Mouse (Mus musculus): ENCODE data around the gene Ints6. TPM values are rescaled to one million over a fixed set of nuclear protein-coding genes. Genes with fewer than 3 reads are reported as not detected.
"Not testable (repeated sequence)": the region's sequence is repeated elsewhere in the genome, so short reads cannot be mapped to it uniquely, and the experiment has no call there.

The Ints6 gene
- polyA plus RNA-seq, 1 experiment from 2014 or later = 22.5 TPM

DNA sequence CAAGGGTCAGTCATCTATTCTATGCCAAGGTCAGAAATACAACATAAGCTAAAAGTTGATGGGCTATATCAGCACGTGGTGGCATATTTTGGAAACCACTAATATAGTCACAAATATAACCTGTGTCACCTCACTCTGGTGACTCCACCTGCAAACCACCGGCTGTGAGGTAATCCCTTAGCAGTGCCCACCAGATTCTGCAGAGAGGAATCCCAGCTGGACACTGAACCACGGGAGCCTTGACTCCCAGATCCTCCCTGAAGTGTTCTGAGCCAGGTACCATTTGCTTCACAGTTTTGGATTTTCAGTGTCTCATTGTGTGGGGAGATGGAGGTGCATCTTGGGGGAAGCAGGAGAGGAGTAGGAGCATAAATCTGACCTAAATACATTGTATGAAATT lies 110.6 kb downstream of the Ints6 start:
- Histone ChIP-seq H3K4me3 (ENCODE audit: low read depth, low read length) (no peak overlapping the region), H3K9me3 (ENCODE audit: control insufficient read depth, low read length) (no peaks in the 10 kb centered on the region), H3K36me3 (ENCODE audit: control insufficient read depth, insufficient read depth, low read length) (no peaks in the 10 kb centered on the region), H3K9ac (replicated peaks; ENCODE audit: low read depth, low read length) (no peak overlapping the region), H3K4me1 (ENCODE audit: control insufficient read depth, insufficient read depth, low read length) (no peaks in the 10 kb centered on the region), H3K4me2 (ENCODE audit: low read depth, low read length) (no peak overlapping the region), H3K27me3 (ENCODE audit: control insufficient read depth, insufficient read depth, low read length) (no peaks in the 10 kb centered on the region), H3K27ac (ENCODE audit: low read depth, low read length) (no peak overlapping the region)
- ATAC-seq (ENCODE audit: low read depth) = no peak
- 75% methylated on average over 3 of the region's 3 CpGs for WGBS

DNA sequence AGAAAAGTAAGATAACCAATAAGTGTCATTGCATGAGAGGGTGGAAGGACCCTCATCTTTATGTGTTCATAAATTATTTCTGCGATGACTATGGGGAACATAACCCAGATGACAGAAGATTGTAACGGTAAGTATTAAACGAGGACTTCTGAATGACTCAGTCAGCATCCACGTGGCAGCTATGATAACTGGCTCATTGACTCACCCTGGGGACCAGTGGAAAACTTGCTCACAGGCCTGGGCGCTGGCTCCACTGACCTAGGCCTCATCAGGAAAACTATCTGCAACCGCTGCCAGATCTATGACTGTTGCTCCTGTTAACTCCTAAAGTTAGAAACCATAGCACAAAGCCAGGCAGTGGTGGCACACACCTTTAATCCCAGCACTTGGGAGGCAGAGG lies 112.6 kb downstream of the Ints6 start:
- no peaks in the 10 kb centered on the region for H3K27me3 ChIP-seq (ENCODE audit: control insufficient read depth, insufficient read depth, low read length)
- H3K4me3 ChIP-seq (ENCODE audit: low read depth, low read length) = no peak overlapping the region
- H3K4me2 ChIP-seq (ENCODE audit: low read depth, low read length) = no peak overlapping the region
- no peak overlapping the region for H3K27ac ChIP-seq (ENCODE audit: low read depth, low read length)
- no peaks in the 10 kb centered on the region for H3K9me3 ChIP-seq (ENCODE audit: control insufficient read depth, low read length)
- no peak for ATAC-seq (ENCODE audit: low read depth)
- H3K4me1 ChIP-seq (ENCODE audit: control insufficient read depth, insufficient read depth, low read length) = no peaks in the 10 kb centered on the region
- H3K36me3 ChIP-seq (ENCODE audit: control insufficient read depth, insufficient read depth, low read length) = no peaks in the 10 kb centered on the region
- 82% methylated on average over 6 of the region's 6 CpGs for WGBS
- H3K9ac ChIP-seq (replicated peaks; ENCODE audit: low read depth, low read length) = no peak overlapping the region

- not testable (repeated sequence) for H3K36me3 ChIP-seq (ENCODE audit: control insufficient read depth, insufficient read depth, low read length); ATAC-seq (ENCODE audit: low read depth); H3K27me3 ChIP-seq (ENCODE audit: control insufficient read depth, insufficient read depth, low read length); H3K4me2 ChIP-seq (ENCODE audit: low read depth, low read length); H3K9ac ChIP-seq (replicated peaks; ENCODE audit: low read depth, low read length); H3K27ac ChIP-seq (ENCODE audit: low read depth, low read length); H3K4me3 ChIP-seq (ENCODE audit: low read depth, low read length); H3K9me3 ChIP-seq (ENCODE audit: control insufficient read depth, low read length); H3K4me1 ChIP-seq (ENCODE audit: control insufficient read depth, insufficient read depth, low read length)
- 96% methylated on average over 6 of the region's 7 CpGs for WGBS
Measured at GRCm38 (mm10) chr14:62642368-62642767, 118.6 kb downstream of the Ints6 start.

- Histone ChIP-seq H3K4me3 (ENCODE audit: low read depth, low read length) (no peak overlapping the region), H3K27ac (ENCODE audit: low read depth, low read length) (no peak overlapping the region), H3K36me3 (ENCODE audit: control insufficient read depth, insufficient read depth, low read length) (no peaks in the 10 kb centered on the region), H3K4me2 (ENCODE audit: low read depth, low read length) (no peak overlapping the region), H3K9ac (replicated peaks; ENCODE audit: low read depth, low read length) (no peak overlapping the region), H3K4me1 (ENCODE audit: control insufficient read depth, insufficient read depth, low read length) (peaks cover 6% of the 10 kb centered on the region; the same call in 1 of the 2 replicates), H3K27me3 (ENCODE audit: control insufficient read depth, insufficient read depth, low read length) (no peaks in the 10 kb centered on the region), H3K9me3 (ENCODE audit: control insufficient read depth, low read length) (no peaks in the 10 kb centered on the region)
- ATAC-seq (ENCODE audit: low read depth) = no peak
- 76% methylated on average over 4 of the region's 4 CpGs for WGBS
Measured at GRCm38 (mm10) chr14:62640396-62640795, 120.6 kb downstream of the Ints6 start.

GRCm38 (mm10) chr14:62639551-62639950 lies 121.4 kb downstream of the Ints6 start:
- H3K9me3 ChIP-seq (ENCODE audit: control insufficient read depth, low read length) = no peaks in the 10 kb centered on the region
- no peaks in the 10 kb centered on the region for H3K36me3 ChIP-seq (ENCODE audit: control insufficient read depth, insufficient read depth, low read length)
- H3K9ac ChIP-seq (replicated peaks; ENCODE audit: low read depth, low read length) = no peak overlapping the region
- H3K4me2 ChIP-seq (ENCODE audit: low read depth, low read length) = no peak overlapping the region
- ATAC-seq (ENCODE audit: low read depth) = no peak
- peaks cover 6% of the 10 kb centered on the region; the same call in 1 of the 2 replicates for H3K4me1 ChIP-seq (ENCODE audit: control insufficient read depth, insufficient read depth, low read length)
- H3K27ac ChIP-seq (ENCODE audit: low read depth, low read length) = no peak overlapping the region
- H3K27me3 ChIP-seq (ENCODE audit: control insufficient read depth, insufficient read depth, low read length) = no peaks in the 10 kb centered on the region
- no peak overlapping the region for H3K4me3 ChIP-seq (ENCODE audit: low read depth, low read length)
- 90% methylated on average over 5 of the region's 5 CpGs for WGBS

DNA sequence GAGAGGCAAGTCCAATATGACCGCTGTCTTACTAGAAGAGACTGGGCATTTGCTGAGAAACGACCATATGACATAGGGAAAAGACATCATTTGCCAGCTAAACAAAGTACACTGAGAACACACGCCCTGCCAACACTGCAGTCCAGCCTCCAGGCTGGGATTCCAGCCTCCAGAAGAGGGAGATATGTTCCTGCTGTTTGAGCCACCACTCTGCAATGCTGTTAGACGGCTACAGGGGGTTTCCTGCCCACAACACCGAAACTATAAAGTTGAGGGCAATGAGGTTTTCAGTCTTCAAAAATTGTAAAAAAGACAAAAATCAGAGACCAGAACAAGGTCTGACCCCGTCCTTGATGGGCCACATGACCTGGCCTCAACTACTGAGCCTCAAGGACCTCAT lies 121.9 kb downstream of the Ints6 start:
- no peaks in the 10 kb centered on the region for H3K27me3 ChIP-seq (ENCODE audit: control insufficient read depth, insufficient read depth, low read length)
- 72% methylated on average over 6 of the region's 6 CpGs for WGBS
- peaks cover 6% of the 10 kb centered on the region; the same call in 1 of the 2 replicates for H3K4me1 ChIP-seq (ENCODE audit: control insufficient read depth, insufficient read depth, low read length)
- no peak overlapping the region for H3K4me2 ChIP-seq (ENCODE audit: low read depth, low read length)
- no peak for ATAC-seq (ENCODE audit: low read depth)
- H3K9ac ChIP-seq (replicated peaks; ENCODE audit: low read depth, low read length) = no peak overlapping the region
- no peaks in the 10 kb centered on the region for H3K36me3 ChIP-seq (ENCODE audit: control insufficient read depth, insufficient read depth, low read length)
- no peak overlapping the region for H3K27ac ChIP-seq (ENCODE audit: low read depth, low read length)
- H3K4me3 ChIP-seq (ENCODE audit: low read depth, low read length) = no peak overlapping the region
- no peaks in the 10 kb centered on the region for H3K9me3 ChIP-seq (ENCODE audit: control insufficient read depth, low read length)

DNA sequence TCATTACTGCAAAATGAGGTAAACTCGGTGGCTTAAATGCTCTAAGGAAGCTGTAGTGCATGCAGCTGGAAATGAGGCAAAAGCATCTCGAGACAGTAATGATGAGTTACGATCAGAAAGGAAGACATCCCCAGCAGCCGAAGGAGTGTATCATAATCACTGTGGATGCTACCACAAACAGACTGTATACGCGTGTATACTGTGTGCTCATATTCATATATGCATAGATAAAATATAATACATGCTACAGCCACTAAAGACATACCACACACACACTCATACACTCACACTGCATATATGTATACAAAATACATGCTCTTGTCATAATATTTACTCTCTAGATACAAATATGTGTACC lies 122.6 kb downstream of the Ints6 start:
- H3K36me3 ChIP-seq (ENCODE audit: control insufficient read depth, insufficient read depth, low read length) = no peaks in the 10 kb centered on the region
- 23% methylated on average over 6 of the region's 6 CpGs for WGBS
- H3K4me1 ChIP-seq (ENCODE audit: control insufficient read depth, insufficient read depth, low read length) = peaks cover 6% of the 10 kb centered on the region; the same call in 1 of the 2 replicates
- peak; percentile 83; the same call in 1 of the 2 replicates for ATAC-seq (ENCODE audit: low read depth)
- H3K27me3 ChIP-seq (ENCODE audit: control insufficient read depth, insufficient read depth, low read length) = no peaks in the 10 kb centered on the region
- H3K4me2 ChIP-seq (ENCODE audit: low read depth, low read length) = peak overlapping the region; percentile 26; the same call in 1 of the 2 replicates
- H3K9ac ChIP-seq (replicated peaks; ENCODE audit: low read depth, low read length) = no peak overlapping the region
- peak overlapping the region; percentile 77 for H3K27ac ChIP-seq (ENCODE audit: low read depth, low read length)
- no peaks in the 10 kb centered on the region for H3K9me3 ChIP-seq (ENCODE audit: control insufficient read depth, low read length)
- H3K4me3 ChIP-seq (ENCODE audit: low read depth, low read length) = no peak overlapping the region

DNA sequence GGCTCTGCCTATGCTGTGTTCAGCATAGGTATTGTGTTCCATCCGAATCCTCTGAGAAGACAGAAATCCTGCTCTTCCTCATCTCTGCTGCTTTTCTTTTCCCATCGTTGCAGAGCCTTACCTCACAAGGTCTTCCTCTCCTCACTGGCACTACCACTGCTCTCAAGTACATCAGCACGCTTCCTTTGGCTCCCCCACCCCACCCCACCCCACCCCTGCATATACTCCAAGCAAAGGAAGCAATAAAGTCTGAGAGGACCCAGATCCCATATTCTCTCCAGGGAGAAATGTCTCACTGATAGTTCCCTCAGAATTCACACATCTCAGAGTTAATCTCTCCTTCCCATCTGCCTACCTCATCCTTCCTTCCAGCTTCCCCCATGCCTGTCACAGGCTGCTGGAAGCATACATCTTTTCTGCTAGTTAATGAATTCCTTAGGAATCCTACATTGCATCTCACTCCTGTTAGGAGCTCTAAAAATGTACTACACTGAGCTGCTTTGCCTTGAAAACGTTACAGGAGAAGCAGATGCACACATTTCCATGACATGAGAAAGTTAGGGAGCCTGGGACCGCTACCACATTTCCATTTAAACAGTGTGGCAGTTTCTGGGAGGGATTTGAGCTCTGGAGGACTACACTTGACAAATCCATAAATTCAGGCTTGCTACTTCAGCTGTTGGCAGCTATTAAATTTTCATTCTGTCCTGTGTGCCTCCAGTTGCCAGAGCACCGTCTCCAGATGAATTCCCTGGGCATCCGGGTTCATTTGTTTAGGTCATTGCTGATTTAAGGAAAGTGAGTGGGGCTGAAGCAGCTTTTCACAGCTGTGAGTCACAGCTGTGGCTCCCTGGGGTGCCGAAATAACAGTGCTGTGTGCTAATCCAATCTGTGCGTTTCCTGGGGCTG lies 123.3 kb downstream of the Ints6 start:
- no peak overlapping the region for H3K4me3 ChIP-seq (ENCODE audit: low read depth, low read length)
- no peaks in the 10 kb centered on the region for H3K27me3 ChIP-seq (ENCODE audit: control insufficient read depth, insufficient read depth, low read length)
- peaks cover 6% of the 10 kb centered on the region; the same call in 1 of the 2 replicates for H3K4me1 ChIP-seq (ENCODE audit: control insufficient read depth, insufficient read depth, low read length)
- peak overlapping the region; percentile 26; the same call in 1 of the 2 replicates for H3K4me2 ChIP-seq (ENCODE audit: low read depth, low read length)
- peak; percentile 85 for ATAC-seq (ENCODE audit: low read depth)
- no peak overlapping the region for H3K9ac ChIP-seq (replicated peaks; ENCODE audit: low read depth, low read length)
- H3K9me3 ChIP-seq (ENCODE audit: control insufficient read depth, low read length) = no peaks in the 10 kb centered on the region
- no peaks in the 10 kb centered on the region for H3K36me3 ChIP-seq (ENCODE audit: control insufficient read depth, insufficient read depth, low read length)
- H3K27ac ChIP-seq (ENCODE audit: low read depth, low read length) = peak overlapping the region; percentile 77
- 14% methylated on average over 9 of the region's 9 CpGs for WGBS

GRCm38 (mm10) chr14:62627951-62628350 lies 133.0 kb downstream of the Ints6 start:
- H3K27ac ChIP-seq (ENCODE audit: low read depth, low read length) = no peak overlapping the region
- H3K9me3 ChIP-seq (ENCODE audit: control insufficient read depth, low read length) = no peaks in the 10 kb centered on the region; the same call in 1 of the 2 replicates
- no peaks in the 10 kb centered on the region for H3K27me3 ChIP-seq (ENCODE audit: control insufficient read depth, insufficient read depth, low read length)
- no peak overlapping the region for H3K4me2 ChIP-seq (ENCODE audit: low read depth, low read length)
- H3K4me3 ChIP-seq (ENCODE audit: low read depth, low read length) = no peak overlapping the region
- no peak for ATAC-seq (ENCODE audit: low read depth)
- no peaks in the 10 kb centered on the region for H3K36me3 ChIP-seq (ENCODE audit: control insufficient read depth, insufficient read depth, low read length)
- no peaks in the 10 kb centered on the region for H3K4me1 ChIP-seq (ENCODE audit: control insufficient read depth, insufficient read depth, low read length)
- WGBS = 93% methylated on average over 5 of the region's 5 CpGs
- H3K9ac ChIP-seq (replicated peaks; ENCODE audit: low read depth, low read length) = no peak overlapping the region
